Mouse (Mus musculus): ENCODE data around the gene Dysf. TPM values are rescaled to one million over a fixed set of nuclear protein-coding genes. Genes with fewer than 3 reads are reported as not detected.

The Dysf gene
- polyA plus RNA-seq, 1 experiment = 7.8 TPM

GRCm38 (mm10) chr6:84125101-84125500 lies 116.7 kb downstream of the Dysf start:
- H3K27me3 ChIP-seq (ENCODE audit: control insufficient read depth, insufficient read depth, low read length) = no peaks in the 10 kb centered on the region
- H3K27ac ChIP-seq (ENCODE audit: insufficient read depth, low read length) = no peak overlapping the region
- H3K4me3 ChIP-seq (ENCODE audit: extremely low read depth, insufficient read depth, insufficient read length) = no peak overlapping the region
- TF ChIP-seq POLR2A (IDR thresholded peaks at IDR 0.05; ENCODE audit: low read depth, low read length) (no peak), CTCF (IDR thresholded peaks at IDR 0.05; ENCODE audit: extremely low read depth, insufficient read depth, insufficient read length, insufficient replicate concordance) (no peak)
- no peaks in the 10 kb centered on the region for H3K36me3 ChIP-seq (ENCODE audit: control insufficient read depth, insufficient read depth, low read length)
- no peak for DNase-seq (ENCODE audit: low read depth in 1 of 2, low spot score in 2 of 2)
- WGBS = 66% methylated on average over 4 of the region's 4 CpGs
- 0 out of 2 replicates have a peak, but pooled peaks cover 1% of the 10 kb centered on the region for H3K4me1 ChIP-seq (ENCODE audit: control insufficient read depth, insufficient read depth, insufficient read length)

DNA sequence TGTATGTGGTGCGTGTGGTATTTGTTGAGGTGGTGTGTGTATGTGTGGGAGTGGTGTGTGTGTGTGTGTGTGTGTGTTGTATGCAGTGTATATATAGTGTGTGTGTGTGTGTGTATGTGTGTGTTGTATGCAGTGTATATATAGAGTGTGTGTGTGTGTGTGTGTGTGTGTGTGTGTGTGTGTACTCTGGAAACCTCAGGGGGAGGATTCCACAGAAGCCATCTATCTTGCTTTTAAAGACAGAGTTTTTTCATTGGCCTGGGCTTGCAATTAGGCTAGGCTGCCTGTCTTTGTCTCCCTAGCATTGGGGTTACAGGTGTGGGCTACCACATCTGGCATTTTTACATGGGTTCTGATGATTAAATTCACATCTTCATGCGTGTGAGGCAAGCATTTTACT lies 119.8 kb downstream of the Dysf start:
- Histone ChIP-seq H3K4me3 (ENCODE audit: extremely low read depth, insufficient read depth, insufficient read length) (no peak overlapping the region), H3K27ac (ENCODE audit: insufficient read depth, low read length) (no peak overlapping the region), H3K27me3 (ENCODE audit: control insufficient read depth, insufficient read depth, low read length) (no peaks in the 10 kb centered on the region), H3K36me3 (ENCODE audit: control insufficient read depth, insufficient read depth, low read length) (no peaks in the 10 kb centered on the region), H3K4me1 (ENCODE audit: control insufficient read depth, insufficient read depth, insufficient read length) (no peaks in the 10 kb centered on the region)
- no peak for DNase-seq (ENCODE audit: low read depth in 1 of 2, low spot score in 2 of 2)
- TF ChIP-seq CTCF (IDR thresholded peaks at IDR 0.05; ENCODE audit: extremely low read depth, insufficient read depth, insufficient read length, insufficient replicate concordance) = no peak
- no peak for TF ChIP-seq POLR2A (IDR thresholded peaks at IDR 0.05; ENCODE audit: low read depth, low read length)
- WGBS = 88% methylated on average over 2 of the region's 2 CpGs

DNA sequence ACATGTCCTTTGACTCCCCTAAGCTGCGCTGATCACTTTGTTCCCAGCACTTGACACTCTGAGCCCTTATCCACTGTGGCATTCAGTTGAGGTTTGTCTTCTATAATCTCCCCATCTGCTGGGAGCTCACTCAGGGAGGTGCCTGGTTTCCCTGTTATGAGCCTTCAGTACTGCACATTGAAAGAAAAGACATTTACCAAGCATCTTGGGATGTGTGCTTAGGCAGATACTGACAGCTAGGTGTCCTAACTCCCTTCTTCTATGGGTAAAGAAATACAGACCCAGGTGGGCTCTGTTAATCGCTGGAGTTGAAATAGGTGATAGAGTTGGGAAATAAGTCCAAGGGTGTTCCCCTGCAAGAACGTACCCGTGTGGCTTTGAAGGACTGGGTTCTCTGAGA lies 122.5 kb downstream of the Dysf start:
- TF ChIP-seq POLR2A (IDR thresholded peaks at IDR 0.05; ENCODE audit: low read depth, low read length) = no peak
- no peak for TF ChIP-seq CTCF (IDR thresholded peaks at IDR 0.05; ENCODE audit: extremely low read depth, insufficient read depth, insufficient read length, insufficient replicate concordance)
- Histone ChIP-seq H3K27me3 (ENCODE audit: control insufficient read depth, insufficient read depth, low read length) (no peaks in the 10 kb centered on the region), H3K4me3 (ENCODE audit: extremely low read depth, insufficient read depth, insufficient read length) (no peak overlapping the region), H3K4me1 (ENCODE audit: control insufficient read depth, insufficient read depth, insufficient read length) (no peaks in the 10 kb centered on the region), H3K27ac (ENCODE audit: insufficient read depth, low read length) (no peak overlapping the region), H3K36me3 (ENCODE audit: control insufficient read depth, insufficient read depth, low read length) (no peaks in the 10 kb centered on the region)
- DNase-seq (ENCODE audit: low read depth in 1 of 2, low spot score in 2 of 2) = no peak
- WGBS = 88% methylated on average over 4 of the region's 4 CpGs

- no peaks in the 10 kb centered on the region for H3K36me3 ChIP-seq (ENCODE audit: control insufficient read depth, insufficient read depth, low read length)
- no peak overlapping the region for H3K4me3 ChIP-seq (ENCODE audit: extremely low read depth, insufficient read depth, insufficient read length)
- 56% methylated on average over 9 of the region's 9 CpGs for WGBS
- no peaks in the 10 kb centered on the region for H3K4me1 ChIP-seq (ENCODE audit: control insufficient read depth, insufficient read depth, insufficient read length)
- H3K27ac ChIP-seq (ENCODE audit: insufficient read depth, low read length) = no peak overlapping the region
- no peaks in the 10 kb centered on the region for H3K27me3 ChIP-seq (ENCODE audit: control insufficient read depth, insufficient read depth, low read length)
- DNase-seq (ENCODE audit: low read depth in 1 of 2, low spot score in 2 of 2) = no peak
- TF ChIP-seq CTCF (IDR thresholded peaks at IDR 0.05; ENCODE audit: extremely low read depth, insufficient read depth, insufficient read length, insufficient replicate concordance) (no peak), POLR2A (IDR thresholded peaks at IDR 0.05; ENCODE audit: low read depth, low read length) (no peak)
Observed at GRCm38 (mm10) chr6:84131539-84131938, 123.1 kb downstream of the Dysf start.

- Histone ChIP-seq H3K4me3 (ENCODE audit: extremely low read depth, insufficient read depth, insufficient read length) (no peak overlapping the region), H3K36me3 (ENCODE audit: control insufficient read depth, insufficient read depth, low read length) (no peaks in the 10 kb centered on the region), H3K27ac (ENCODE audit: insufficient read depth, low read length) (no peak overlapping the region), H3K4me1 (ENCODE audit: control insufficient read depth, insufficient read depth, insufficient read length) (no peaks in the 10 kb centered on the region), H3K27me3 (ENCODE audit: control insufficient read depth, insufficient read depth, low read length) (no peaks in the 10 kb centered on the region)
- no peak for TF ChIP-seq CTCF (IDR thresholded peaks at IDR 0.05; ENCODE audit: extremely low read depth, insufficient read depth, insufficient read length, insufficient replicate concordance)
- TF ChIP-seq POLR2A (IDR thresholded peaks at IDR 0.05; ENCODE audit: low read depth, low read length) = no peak
- 84% methylated on average over 7 of the region's 7 CpGs for WGBS
- DNase-seq (ENCODE audit: low read depth in 1 of 2, low spot score in 2 of 2) = no peak
Observed at GRCm38 (mm10) chr6:84133053-84133452, 124.7 kb downstream of the Dysf start.

DNA sequence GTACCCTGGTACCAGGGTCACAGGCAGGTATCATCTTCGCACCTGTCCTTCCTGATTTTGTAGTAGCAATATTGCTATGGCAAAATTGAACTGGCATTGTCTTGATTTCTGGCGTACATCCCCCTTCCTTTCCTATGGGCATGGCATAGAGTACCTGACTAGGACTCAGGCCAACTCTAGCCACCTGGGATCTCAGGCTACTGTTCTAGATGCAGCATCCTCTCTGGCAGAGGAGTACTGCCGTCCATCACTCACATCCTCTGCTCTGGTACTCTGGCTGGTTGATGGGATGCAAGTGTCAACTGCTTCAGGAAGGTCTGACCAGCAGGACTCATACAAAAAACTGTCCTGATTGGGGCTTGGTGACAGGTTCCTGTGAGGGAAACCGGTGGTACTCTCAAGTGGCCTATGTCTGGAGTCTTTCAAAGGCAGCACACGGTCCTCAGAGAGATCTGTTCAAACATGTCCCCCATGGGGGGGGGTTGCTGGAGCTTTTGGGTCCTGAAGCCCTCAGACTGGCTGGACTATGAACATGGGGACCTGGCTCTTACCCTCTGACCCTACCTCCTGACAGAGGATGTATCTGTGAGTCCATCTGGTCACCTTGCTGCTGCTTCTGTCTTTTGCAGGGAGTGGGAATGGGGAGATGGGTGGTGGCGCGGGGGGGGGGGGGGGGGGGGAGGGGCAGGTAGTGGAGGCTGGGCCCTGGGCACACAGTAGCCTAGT lies 125.8 kb downstream of the Dysf start:
- no peaks in the 10 kb centered on the region for H3K27me3 ChIP-seq (ENCODE audit: control insufficient read depth, insufficient read depth, low read length)
- no peak overlapping the region for H3K27ac ChIP-seq (ENCODE audit: insufficient read depth, low read length)
- DNase-seq (ENCODE audit: low read depth in 1 of 2, low spot score in 2 of 2) = no peak
- no peak overlapping the region for H3K4me3 ChIP-seq (ENCODE audit: extremely low read depth, insufficient read depth, insufficient read length)
- no peak for TF ChIP-seq POLR2A (IDR thresholded peaks at IDR 0.05; ENCODE audit: low read depth, low read length)
- TF ChIP-seq CTCF (IDR thresholded peaks at IDR 0.05; ENCODE audit: extremely low read depth, insufficient read depth, insufficient read length, insufficient replicate concordance) = no peak
- 80% methylated on average over 7 of the region's 7 CpGs for WGBS
- H3K4me1 ChIP-seq (ENCODE audit: control insufficient read depth, insufficient read depth, insufficient read length) = no peaks in the 10 kb centered on the region
- no peaks in the 10 kb centered on the region for H3K36me3 ChIP-seq (ENCODE audit: control insufficient read depth, insufficient read depth, low read length)

DNA sequence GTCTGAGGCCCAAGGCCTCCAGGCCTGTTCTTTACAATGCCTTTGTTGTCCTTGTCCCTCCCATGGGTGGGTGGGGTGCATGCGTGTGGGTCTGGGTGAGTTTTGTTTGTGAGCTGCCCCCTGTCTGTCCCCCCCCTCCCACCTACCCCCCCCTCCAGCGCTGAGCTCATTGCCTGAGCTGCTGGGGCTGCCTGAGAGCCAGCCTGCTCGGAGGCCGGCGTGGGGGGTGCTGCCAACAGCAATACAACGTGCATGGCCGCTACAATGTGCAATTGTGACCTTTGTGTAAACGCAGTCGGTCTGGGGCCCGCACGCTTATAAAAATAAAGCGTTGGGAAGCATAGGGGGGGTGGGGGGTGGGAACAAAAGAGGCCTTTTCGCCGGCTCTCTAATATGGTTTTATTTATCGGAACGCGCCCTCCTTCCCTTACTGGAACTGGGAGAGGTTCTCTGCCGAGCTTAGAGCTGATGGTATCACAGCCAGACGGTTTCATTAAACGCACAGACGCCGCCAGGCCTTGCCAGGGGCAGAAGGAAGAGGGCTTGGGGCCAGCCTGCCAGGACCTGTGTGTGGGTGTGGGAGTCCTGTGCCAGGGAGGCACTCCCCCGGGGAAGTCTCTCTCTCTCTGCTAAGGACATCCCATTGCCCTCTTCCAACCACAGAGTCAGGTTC lies 126.5 kb downstream of the Dysf start:
- 83% methylated on average over 23 of the region's 23 CpGs for WGBS
- TF ChIP-seq POLR2A (IDR thresholded peaks at IDR 0.05; ENCODE audit: low read depth, low read length) (no peak), CTCF (IDR thresholded peaks at IDR 0.05; ENCODE audit: extremely low read depth, insufficient read depth, insufficient read length, insufficient replicate concordance) (no peak)
- no peak for DNase-seq (ENCODE audit: low read depth in 1 of 2, low spot score in 2 of 2)

More for the DNA sequence above, 126.5 kb downstream of the Dysf start:
- no peak overlapping the region for H3K4me3 ChIP-seq (ENCODE audit: extremely low read depth, insufficient read depth, insufficient read length)
- no peaks in the 10 kb centered on the region for H3K36me3 ChIP-seq (ENCODE audit: control insufficient read depth, insufficient read depth, low read length)
- H3K4me1 ChIP-seq (ENCODE audit: control insufficient read depth, insufficient read depth, insufficient read length) = no peaks in the 10 kb centered on the region
- H3K27ac ChIP-seq (ENCODE audit: insufficient read depth, low read length) = no peak overlapping the region
- no peaks in the 10 kb centered on the region for H3K27me3 ChIP-seq (ENCODE audit: control insufficient read depth, insufficient read depth, low read length)
